Mouse (Mus musculus) cerebellum, adult 2 months (tissue): ENCODE measurements around the gene Dbt.
"Not testable (repeated sequence)": the region's sequence is repeated elsewhere in the genome, so short reads cannot be mapped to it uniquely, and the experiment has no call there.

Experiments used
- CTCF ChIP-seq: fragments of 200-500 bp; IDR thresholded peaks from 2 replicates; pipeline ENCODE4 v1.5.1; 2011; ENCODE audit warnings: low read depth, mild to moderate bottlenecking, control low read depth, low read length, moderate library complexity, borderline replicate concordance; ENCODE audit not compliant: insufficient read depth
- POLR2A ChIP-seq: fragments of 200-500 bp; IDR thresholded peaks from 2 replicates; pipeline ENCODE4 v1.6.1; 2011; ENCODE audit warnings: low read length, control low read depth, borderline replicate concordance; ENCODE audit not compliant: insufficient read depth

GRCm38 (mm10) chr3:116561315-116561714 is 48.4 kb downstream of the Dbt start:
- TF ChIP-seq CTCF, POLR2A: not testable (repeated sequence)
